Mouse (Mus musculus) c-Kit-positive CD71-positive TER-119-negative erythroid progenitor cells, embryonic 14.5 days (primary cell): ENCODE data around the gene Esm1.

Experiments used
- DNase-seq: peaks from one replicate; pipeline ENCODE4 v3.0.0-alpha.2; 2013; ENCODE audit warnings: low read depth

The Esm1 gene

GRCm38 (mm10) chr13:113209624-113210023 lies at the start of gene Esm1:
Gene Esm1 (plus strand): TSS chr13:113209659.
- no peak for DNase-seq

GRCm38 (mm10) chr13:113164252-113165005 lies 45.0 kb upstream of the Esm1 start:
- DNase-seq = no peak

DNA sequence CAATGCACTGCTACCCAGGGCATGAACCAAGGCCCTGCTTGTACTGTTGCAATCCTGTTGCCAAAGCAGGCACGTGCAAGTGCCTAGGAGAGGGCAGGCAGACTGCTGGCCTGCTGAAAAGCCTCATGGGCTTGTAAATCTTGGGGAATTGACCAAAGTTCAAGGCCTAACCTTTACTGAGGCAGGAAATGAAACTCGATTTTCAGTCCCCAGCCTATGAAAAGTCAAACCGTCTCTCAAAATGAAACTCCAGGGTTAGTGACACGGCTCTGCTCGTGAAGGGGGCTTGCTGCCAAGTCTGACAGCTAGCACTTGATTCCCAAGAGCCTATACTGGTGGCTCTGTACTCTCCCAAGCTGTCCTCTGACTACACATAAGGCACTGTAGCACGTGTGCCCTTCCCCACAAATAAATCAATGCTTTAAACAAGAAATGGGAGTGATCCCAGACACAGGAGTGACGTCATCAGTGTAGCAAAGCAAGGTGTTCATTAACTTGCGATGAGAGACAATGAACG lies 41.4 kb upstream of the Esm1 start:
- no peak for DNase-seq

DNA sequence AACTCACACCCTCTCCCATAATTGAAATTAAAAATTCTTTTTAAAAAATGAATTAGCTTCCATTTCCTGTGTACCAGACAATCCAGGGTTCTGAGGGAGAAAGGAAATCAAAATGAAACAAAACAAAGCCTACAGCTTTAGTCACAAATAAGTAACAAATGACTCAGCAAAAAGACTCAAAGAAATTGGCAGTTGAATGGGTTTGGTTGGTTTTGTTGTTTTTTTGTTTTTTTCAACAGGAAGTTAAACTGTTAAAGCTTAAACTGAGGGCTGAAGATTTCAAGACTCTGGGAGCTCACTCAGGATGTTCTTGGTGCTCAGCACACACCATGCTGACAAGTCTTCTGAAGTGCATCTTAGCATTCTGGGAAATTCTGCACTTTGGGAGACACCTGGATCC lies 39.2 kb upstream of the Esm1 start:
- no peak for DNase-seq

DNA sequence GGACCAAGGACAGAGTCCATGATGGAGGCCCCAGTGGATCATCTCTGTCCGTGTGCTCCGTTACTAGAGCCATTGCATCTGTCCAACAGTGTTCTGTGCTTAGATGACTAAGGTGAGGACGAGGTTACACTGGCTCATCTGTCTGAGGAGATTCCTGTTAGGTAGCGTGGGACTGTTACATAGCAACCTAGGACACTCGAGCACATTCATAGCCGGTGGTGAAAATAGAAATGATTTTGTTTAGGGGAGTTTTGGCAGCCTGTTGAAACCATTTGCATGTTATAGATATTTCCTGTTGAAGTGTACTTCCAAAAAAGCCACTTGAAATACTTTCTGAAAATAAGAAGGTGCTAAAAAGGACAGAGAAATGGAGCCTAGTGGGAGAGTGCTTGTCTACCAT lies 35.3 kb upstream of the Esm1 start:
- DNase-seq = no peak

DNA sequence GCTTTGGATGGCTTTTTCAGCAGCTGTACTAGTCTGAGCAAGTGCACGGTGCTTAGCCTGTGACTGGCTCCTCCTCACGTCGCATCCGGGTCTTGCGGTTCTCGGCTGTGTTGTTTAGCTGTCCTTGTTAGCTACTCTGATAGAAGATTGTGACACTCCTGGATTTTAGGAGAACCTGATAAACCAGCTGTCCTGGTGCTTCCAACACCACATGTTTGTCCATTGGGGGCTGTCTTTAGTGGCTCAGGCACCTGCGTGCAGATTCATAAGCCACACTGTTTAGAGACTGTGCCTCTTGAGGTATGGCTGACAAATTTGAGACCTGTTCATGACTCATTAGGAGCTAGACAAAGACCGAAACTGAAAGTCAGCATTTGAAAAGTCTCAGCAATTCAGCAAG lies 26.1 kb upstream of the Esm1 start:
- no peak for DNase-seq

DNA sequence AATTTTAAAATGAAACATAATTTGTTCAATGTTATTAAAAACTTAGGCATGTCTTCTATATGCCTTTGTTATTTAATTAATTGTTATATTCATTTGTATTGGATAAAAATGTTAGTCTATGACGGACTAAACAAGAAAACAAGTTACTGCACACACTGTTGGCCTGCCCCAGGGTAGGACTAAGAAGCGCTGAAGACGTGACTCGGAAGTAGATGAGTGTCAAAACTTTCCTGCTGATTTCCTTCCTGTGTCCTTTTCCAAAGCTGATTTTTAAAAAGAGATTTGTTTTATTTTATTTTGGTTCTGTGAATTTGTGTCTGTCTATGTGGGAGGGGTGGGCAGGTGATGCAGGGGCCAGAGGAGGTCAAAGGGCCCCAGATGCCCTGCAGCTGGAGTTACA lies 25.7 kb upstream of the Esm1 start:
- DNase-seq = no peak

DNA sequence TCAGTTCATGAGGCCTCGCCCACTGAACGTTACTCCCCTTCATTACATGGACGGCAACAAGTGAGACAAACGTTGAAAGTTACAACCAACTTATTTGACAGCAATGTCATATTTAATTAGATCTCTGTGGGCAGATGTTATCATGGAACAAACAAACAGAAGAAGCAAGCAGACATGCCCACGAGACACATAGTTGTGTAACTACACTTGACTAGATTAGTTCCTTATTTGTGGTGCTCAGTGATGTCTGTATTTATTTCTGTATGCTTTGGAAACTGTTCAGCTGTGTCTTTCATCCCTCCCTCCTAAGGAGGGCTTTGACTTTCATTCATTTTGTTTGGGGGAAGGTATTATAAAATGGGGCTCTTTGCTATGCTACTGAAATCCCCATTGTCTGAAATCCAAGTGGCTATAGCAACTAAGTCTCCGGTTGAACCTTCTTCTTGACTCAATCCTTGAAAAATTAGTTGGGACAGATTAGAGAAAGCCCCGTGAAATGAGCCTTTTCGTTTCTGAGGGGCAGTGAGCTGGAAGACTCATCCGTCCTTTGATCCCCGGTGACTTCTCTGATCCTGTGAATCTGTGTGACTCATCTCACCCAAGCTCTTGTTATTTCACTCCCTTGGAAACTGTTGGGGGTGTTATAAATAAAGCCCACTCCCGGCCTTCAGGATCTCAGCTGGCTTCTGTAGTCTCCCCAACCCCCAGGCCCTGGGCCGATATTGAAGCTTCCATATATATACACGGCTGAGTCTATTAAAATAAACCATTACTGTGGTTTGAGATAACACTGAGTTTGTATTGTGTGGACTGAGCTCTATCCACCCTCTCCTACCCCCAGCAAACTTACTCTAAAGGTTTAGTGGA lies 12.4 kb upstream of the Esm1 start:
- DNase-seq = no peak

GRCm38 (mm10) chr13:113197872-113198502 lies 11.5 kb upstream of the Esm1 start:
- DNase-seq = no peak

- DNase-seq = no peak
Observed at GRCm38 (mm10) chr13:113199331-113199730, 10.1 kb upstream of the Esm1 start.

DNA sequence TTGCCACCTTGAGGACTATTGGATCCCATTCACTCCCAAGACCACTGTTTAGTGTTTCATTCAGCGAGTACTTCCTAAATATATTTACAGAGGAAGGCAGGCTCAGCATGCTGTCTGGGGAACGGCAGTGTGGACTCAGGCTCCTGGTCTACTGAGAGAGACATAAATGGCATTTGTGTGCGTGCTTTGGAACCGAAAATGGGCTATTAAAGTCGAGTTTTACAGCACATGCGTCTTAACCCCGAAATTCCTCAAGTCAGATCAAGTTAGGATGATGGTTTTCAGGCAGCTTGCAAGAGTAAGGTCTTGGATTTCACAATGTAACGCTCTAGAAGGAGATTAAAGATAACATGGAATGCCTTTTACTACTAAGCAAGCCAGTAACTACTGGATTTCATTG lies 8.7 kb upstream of the Esm1 start:
- no peak for DNase-seq

GRCm38 (mm10) chr13:113201631-113202030 lies 7.8 kb upstream of the Esm1 start:
- no peak for DNase-seq

- no peak for DNase-seq
Observed at GRCm38 (mm10) chr13:113202184-113202583, 7.3 kb upstream of the Esm1 start.

- no peak for DNase-seq
Observed at GRCm38 (mm10) chr13:113203146-113203545, 6.3 kb upstream of the Esm1 start.

GRCm38 (mm10) chr13:113205346-113205745 lies 4.1 kb upstream of the Esm1 start:
- DNase-seq = no peak

DNA sequence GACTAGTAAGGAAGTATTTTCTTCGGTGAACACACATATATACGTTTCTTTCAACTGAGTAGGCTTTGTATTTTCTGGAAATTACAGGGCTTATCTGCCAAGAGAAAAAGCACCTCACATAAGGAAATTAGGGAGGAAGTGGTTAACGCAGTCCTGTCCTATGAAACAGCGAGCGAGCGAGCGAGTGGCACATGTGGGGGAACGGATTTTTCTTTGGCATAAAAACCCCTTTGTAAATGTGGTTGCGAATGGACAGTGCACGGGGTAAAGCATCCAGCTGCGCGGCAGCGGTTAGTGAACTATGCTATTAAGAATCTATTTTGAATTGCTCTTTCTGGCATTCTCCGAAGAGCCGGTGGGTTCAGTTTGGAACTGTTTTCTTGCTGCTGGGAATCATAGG lies 1.9 kb downstream of the Esm1 start:
- no peak for DNase-seq

GRCm38 (mm10) chr13:113212401-113212800 lies 2.9 kb downstream of the Esm1 start:
- peak; percentile 5 for DNase-seq

GRCm38 (mm10) chr13:113213865-113214264 lies 4.4 kb downstream of the Esm1 start:
- DNase-seq = no peak

DNA sequence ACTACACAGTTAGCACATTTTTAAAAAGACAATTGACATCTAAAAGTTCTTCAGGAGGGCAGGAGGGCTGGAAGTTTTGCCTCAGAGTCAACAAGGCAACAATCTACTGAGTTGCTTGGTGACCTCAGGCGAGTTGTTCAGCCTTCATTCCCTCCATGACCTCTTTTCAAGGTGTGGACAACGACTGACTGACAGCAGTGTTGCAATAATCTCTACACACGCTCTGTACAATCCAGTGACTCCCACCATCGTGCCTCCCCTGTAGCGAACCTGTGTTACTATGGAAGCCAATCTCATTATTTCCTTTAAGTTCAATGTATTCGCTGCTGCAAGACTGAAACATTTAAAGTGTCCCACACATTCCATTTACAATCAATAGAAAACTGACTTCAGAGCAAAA lies 12.4 kb downstream of the Esm1 start:
- DNase-seq = no peak

GRCm38 (mm10) chr13:113224105-113224504 lies 14.6 kb downstream of the Esm1 start:
- no peak for DNase-seq

DNA sequence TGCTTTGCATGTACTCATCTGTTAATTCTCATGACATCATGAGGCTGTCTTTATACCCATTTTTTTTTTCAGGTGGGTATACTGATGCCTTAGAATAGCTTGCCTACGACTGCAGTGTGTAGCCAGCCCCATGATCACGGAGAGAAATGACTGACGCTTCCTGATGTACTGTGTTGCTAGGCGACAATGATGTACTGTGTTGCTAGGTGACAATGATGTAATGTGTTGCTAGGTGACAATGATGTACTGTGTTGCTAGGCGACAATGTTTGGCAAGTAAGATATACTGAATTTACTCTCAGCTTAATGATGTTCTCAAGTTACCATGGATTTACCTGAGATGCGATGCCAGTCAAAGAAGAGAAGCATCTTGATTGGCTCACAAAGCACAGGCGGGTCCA lies 16.4 kb downstream of the Esm1 start, which contains the start of gene Gzmk:
Gene Gzmk (minus strand): TSS at position 98 of the 400 bp plus-strand sequence.
- no peak for DNase-seq

DNA sequence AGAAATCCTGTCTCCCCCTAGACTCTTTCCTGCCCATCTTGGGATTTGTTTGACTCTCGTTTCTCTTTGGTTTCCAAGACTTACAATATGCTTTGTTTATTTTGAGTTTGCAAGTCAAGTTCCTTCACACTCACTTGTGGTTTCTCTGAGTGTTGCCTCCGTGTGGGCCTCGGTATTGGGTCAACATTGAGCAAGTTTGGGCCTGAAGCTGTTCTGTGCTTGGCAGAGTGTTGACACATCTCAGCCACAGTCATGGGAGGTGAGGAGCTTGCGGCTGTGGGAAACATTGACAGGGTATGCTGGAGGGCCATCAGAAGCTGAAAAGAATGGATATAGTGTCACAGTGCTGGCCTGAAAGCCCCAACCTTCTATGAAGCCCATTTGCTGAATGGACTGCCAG lies 17.6 kb downstream of the Esm1 start:
- no peak for DNase-seq
